Mouse (Mus musculus): Measurements from ENCODE around the gene Gm45021.

The Gm45021 gene

DNA sequence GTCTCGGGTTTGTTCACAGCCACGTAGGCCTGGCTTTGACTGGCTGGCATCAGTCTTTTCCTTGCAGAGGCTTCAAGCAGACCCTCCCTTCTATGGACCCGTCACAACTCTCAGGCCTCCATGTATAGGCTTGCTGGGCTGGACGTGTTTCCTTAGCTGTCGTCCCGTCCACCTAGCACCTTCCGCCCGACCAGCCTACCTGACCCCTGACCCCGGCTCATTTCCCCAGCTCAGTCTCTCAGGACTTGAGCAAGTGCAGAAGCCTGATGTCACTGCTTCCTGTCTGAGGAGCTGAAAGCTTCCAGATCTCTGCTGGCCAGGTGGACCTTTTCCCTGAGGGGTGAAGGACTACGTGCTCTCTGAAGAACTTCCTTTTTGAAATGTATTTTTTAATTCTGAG, 16.1 kb upstream of the Gm45021 start:
- no peak for DNase-seq

DNA sequence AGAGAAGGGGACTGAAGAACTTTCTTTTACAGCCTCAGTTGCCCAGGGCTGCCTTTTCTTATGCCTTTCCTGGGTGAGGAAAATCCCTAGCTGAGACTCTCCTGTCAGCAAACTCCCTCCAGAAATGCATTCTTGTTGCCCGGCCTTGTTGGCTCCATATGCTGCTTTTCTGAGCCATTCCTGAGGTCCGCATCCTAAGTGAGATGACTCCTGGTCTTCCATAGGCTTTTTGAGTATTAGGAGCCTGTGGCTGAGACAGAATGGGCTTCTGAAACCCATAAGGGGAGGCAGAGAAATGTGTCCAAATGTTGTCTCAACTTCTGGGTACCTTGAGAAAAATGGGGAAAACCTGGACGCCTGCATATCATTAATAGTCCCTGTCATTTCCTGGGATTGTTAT, 15.4 kb upstream of the Gm45021 start:
- DNase-seq, result no peak

DNA sequence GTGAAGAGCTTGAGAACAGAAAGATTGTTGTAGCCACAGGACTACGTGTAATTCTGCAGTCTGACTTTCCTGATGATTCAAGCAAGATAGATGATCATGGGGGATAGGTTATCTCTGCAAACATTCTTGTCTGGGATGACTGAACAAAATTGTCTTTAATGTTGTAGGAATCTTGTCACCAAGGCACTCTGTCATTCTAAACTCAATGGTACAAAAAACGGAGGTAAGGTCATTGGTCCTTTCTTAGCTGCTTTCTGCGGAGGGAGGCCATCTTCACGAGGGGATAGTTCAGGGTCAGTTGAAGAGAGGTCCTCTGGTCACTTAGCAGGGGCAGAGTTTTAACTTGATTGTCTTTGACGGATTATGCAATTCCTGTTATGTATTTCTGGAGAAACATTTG, 10.7 kb upstream of the Gm45021 start:
- DNase-seq, result no peak

DNA sequence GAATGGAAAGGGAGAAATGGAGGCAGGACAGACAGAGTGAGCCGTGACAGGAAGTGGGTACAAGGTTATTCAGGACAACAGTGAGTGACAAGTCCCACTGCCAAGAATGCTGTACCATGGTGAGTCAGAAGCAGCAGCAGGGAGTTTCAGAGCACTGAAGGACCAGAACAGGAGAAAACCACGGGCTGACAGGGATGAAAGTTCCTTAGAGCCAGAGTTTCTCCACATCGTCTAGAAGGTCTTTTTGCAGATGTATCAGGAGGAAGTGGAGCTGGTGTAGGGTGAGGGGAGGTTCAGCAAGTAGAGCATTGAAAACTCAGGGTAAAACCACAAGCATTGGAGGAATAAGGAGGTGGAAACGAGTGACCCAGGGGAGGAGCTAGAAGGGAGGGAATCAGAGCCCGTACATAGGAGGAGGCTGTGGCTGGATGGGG, 10.2 kb upstream of the Gm45021 start:
- DNase-seq, result no peak

DNA sequence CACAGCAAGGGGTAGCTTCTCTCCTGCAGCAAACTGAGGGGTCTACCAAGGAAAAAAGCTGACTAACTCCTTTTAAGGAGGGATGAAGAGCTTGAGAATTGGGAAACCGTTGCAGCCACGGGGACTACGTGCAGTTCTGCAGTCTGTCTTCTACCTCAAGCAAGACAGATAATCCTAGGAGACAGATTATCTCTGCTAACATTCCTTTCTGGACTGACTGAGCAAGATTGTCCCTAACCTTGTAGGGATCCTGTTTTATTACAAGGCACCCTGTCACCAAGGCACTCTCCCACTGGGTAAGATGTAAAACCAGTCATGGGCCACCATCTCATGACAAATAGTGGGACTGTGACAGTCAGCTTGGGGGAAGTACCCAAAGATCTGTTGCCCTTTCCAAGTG, 8.2 kb upstream of the Gm45021 start:
- DNase-seq, result no peak

DNA sequence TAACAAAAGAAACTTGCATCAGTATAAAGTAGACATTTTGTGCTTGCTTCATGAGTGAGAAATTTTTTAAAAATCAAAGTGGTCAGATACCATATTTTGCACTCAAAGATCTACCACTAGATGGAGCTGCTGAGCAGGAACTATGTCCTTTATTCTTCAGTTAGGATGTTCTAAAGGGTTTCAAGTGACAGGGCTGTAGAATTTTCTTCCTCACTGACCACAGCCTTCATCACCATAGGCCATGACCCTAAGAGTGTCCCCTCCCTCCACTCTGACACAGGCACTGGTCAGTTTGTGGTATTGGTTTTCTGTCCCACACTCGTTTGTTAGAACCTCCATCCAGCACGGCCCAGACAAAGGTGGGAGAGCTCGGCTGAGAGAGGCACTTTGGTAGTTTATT, 7.4 kb upstream of the Gm45021 start:
- DNase-seq, result peak; percentile 53

DNA sequence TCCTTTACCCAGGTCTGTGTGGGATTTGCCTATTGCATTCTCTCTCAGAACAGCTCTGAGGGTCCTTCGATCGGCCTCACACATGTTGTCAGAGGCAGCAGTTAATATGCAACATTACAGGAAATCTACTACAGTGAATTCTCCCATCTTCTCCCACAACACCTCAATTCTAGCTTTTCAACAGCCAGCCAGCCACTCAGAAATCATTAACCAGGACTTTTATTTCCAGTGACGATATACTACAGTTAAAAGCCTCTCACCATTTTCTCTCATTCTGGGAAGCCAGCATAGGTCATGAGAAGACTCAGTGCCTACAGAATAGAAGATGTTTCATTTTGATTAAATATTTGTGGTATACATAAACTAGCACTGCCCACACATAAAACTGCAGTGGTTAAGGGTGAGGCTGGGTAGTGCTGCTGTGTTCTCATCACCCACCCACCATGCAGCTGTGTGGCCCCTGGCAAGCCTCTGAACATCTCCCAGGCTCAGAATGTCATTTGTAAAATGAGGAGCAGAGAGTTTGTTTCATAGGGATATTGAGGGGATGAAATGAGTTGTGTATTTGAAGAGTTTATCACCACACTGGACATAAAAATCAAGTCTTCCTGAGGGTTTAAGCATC, 1.9 kb downstream of the Gm45021 start:
- no peak for DNase-seq

DNA sequence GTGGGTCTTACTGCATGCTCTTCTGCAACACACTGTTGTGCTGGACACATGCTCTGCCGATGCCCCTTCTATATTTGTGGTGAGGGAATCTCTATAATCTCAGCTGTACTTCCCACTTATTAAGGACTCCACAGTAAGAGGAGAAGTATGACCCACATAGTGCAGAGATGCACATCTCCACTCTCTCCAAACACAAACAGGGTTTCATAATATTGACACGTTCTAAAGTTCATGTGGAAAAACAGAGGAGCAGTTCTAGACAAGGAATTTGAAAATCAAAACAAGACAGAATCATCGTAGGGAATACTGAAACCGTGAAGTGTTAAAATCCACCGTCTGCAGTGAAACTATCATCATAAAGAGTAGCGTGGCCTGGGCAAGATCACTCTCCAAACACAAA, 2.5 kb downstream of the Gm45021 start:
- DNase-seq, result no peak

DNA sequence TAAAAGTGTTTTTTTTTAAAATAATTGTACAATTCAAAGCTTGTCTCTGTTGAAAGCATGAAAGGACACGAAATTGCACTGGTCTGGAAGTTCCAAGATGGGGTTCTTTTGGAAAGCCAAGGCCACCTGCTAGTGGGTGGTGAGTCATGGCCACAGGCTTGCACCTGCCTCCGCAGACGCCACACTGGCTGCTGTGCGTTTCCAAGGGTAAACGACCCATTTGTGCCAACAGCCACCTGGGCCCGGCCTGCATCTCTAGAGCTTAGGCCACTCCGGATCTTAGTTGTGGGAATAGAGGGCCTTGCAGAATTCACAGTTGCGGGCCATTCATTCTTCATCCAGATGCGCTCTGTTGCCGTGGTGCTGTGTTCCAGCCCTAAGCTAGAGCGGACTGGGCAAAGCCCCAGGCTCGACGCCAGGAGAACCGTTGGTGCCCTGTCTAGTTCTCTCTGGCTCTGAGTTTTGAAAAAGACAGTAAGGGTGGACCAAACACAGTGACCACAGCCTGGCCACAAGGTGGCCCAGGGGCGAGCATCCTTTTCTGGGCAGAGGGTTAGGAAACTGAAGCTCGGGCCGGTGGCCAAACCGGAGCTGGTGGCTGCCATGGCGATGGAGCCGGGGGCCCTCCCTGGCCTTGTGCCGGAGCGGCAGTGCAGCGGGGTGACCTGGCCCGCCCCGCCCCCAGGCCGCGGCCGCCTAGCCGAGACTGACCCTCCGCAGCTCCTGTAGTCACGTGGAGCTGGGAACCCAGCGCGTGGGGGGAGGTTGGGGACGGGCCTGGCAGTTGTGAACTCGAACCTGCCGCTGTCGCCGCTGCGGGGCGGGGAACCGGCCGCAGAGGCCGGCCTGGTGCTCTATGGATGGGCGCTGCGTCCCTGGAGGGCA, 4.0 kb downstream of the Gm45021 start, which contains the start of the genes Repin1 and Gm44965:
Gene Repin1, plus strand, starts transcription at position 726 of the 885 bp plus-strand sequence.
Gene Gm44965, plus strand, starts transcription at position 784 of the 885 bp plus-strand sequence.
- peak; percentile 78 for DNase-seq

DNA sequence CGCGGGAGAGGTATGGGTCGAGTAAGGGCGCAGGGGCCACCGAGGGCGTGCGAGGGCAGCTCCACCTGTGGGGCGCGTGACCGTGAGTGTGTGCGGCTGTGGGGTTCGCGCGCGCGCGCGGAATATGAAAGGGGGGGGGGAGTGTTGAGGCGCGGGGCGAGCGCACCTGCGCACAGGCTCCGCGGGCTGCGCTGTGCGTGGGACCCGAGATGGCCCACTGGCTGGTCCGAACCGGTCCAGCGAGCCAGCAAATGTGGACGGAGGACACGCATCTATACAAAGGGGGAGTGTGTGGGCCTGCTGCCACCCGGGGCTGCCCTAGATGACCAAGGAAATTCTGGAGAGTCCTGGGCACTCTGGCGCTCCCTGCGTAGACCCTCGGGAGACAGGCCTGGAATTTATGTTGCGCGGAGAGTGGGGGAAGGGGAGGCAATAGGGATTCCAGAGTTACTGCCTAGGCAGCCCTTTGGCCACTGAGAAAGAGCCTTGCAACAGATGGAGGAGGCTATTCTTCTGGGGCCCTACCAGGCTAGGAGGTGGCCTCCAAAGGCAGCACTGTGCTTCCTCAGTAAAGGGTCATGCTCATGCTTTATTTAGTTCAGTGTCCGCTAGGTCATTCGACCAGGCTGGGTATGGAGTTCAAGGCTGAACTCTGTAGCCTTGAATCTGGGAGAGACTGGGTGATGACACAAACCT, 4.8 kb downstream of the Gm45021 start:
- DNase-seq, result no peak

DNA sequence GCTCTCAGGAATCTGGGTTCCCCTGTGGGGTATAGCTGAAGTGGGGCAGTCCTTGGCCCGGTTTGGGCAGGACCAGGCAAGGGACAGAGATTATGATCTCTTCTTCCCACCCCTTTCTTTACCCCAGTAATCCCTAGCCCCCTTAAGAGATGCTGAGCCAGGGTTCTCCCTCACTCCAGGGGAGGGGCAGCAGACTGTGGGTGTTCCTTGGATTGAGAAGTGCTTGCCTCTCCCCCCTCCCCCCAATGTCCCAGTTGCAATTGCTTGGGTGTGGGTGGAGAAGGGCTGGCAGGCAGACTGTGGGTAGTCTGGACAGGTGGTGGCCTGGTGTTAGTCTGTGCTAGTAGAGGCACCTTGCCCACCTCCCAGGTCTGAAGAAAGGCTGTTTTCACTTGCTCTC, 5.9 kb downstream of the Gm45021 start:
- DNase-seq, result no peak

DNA sequence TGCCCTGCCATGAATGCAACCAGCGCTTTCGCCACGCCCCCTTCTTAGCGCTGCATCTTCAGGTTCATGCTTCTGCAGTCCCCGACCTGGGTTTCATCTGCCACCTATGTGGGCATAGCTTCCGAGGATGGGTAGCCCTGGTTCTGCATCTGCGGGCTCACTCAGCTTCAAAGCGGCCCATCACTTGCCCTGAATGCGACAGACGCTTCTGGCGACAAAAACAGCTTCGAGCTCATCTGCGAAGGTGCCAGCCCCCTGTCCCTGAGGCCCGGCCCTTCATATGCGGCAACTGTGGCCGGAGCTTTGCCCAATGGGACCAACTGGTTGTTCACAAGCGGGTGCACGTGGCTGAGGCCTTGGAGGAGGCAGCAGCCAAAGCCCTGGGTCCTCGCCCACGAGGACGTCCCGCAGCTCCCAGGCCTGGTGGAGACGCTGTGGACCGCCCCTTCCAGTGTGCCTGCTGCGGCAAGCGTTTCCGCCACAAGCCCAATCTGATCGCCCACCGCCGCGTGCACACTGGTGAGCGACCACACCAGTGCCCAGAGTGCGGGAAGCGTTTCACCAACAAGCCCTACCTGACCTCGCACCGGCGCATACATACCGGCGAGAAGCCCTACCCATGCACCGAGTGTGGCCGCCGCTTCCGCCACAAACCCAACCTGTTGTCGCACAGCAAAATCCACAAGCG, 7.3 kb downstream of the Gm45021 start:
- no peak for DNase-seq

DNA sequence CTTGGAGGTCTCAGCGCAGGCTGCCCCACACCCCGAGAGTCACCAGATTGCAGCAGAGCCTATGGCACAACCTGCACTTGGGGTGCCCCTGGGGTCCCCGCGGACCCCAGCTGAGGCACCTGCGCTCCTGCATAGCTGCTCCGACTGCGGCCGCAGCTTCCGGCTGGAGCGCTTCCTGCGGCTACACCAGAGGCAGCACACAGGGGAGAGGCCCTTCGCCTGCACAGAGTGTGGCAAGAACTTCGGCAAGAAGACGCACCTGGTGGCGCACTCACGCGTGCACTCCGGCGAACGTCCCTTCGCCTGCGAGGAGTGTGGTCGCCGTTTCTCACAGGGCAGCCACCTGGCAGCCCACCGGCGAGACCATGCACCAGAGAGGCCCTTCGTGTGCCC, 7.8 kb downstream of the Gm45021 start:
- DNase-seq, result no peak

DNA sequence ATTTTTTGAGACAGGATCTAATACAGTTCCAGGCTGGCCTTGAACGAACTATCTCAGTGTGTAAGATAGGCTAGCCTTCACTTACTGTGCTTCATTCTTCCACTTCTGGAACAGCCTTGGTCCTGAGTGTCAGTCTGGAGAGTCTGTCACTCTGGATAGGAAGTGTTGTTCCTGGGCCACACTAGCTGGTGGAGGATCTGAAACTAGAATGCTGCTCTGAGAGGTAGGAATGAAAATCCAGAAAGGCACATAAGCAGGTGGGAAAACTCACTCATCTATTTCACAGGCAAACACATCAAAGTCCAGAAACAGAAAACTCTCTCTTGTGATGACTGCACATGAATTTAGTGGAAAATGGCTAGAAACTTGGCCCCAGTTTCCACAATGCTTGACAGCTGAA, 11.2 kb downstream of the Gm45021 start:
- no peak for DNase-seq

DNA sequence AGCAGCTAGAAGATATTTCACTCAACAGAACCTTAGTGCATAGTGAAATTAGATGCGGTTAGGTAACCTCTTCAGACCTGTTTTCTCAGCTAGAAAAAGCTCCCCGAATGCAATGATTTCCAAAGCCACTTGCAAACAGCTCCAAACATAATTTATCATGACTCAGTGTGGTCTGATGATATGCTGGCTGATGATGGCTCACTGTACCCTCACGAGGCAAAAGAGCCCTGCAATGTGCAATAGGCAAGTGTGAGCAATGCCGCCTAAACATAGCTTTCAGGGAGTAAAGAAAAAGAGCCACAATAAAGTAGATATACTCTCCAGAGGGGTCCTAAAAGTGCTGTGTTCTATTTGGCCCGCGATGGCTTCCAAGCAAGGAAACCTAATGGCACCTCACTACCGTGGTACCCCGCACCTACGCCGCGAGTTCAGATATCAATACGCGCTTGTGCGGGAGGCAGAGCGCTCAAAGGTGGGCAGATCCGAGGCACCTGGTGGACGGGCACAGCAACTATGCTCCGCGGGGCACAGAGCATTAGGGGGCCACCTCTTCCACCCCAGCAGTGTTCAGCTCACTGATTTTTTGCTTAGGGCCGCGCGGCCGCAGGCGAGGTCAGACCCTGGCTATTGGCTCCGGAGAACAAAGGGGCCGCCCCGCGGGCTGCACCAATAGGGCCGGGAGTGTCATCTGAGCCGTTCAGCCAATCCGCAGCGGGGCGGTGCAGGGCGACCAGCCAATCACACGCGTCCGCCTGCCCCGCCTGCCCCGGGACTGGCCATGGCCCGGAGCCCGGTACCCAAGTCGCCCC, 12.1 kb downstream of the Gm45021 start, which contains the start of gene Zfp775:
Gene Zfp775, plus strand, starts transcription at position 793 of the 809 bp plus-strand sequence.
- DNase-seq, result peak; percentile 94

DNA sequence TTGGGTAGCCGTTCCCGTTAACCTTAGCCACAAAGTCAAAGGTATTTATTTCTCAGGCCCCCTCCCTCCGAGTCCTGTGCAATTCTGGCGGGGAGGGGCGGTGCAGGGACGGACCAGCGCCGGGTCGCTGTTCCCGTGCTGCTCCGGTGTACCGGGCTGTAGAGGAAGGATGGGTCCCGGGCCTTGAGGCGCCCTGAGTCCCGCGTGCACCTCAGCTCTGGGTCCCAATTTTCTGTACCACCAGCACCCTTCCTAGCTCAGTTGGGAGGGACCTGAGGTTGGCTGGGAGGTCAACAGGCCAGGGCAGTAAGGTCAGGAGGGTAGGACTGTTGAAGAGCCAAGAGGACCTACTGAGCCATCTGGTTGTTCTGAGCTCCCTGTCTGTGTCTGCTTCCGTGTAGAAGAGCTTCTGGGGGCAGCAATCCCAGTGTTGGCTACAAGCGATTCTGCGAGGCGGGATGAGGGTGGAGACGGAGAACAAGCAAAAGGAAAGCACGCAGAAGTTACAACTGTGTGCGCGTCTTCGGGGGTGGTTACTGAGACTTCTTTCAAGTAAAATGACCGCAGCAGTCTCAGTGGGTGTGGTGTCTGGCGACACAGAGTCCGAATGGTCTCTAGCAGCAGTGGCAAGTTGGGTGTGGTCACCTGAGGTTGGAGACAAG, 12.8 kb downstream of the Gm45021 start:
- no peak for DNase-seq

DNA sequence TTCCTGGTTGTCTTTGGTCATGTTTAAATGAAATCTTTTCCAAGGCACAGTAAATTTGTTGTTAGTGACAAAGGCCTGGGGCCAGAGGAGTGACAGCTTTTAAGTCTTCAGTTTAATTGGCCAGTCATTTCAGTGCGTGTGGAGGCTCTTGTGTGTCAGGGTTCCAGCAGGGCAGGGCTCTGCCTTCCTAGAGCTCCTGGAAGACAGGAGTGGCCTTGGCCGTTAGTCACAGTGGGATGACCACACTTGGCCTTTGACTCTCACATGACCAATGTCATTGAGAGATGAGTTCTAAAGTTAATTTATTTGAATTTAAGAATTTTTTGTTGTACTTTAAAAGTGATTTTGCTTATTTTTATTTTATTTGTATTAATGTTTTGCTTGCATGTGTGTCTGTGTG, 18.7 kb downstream of the Gm45021 start:
- DNase-seq, result no peak

DNA sequence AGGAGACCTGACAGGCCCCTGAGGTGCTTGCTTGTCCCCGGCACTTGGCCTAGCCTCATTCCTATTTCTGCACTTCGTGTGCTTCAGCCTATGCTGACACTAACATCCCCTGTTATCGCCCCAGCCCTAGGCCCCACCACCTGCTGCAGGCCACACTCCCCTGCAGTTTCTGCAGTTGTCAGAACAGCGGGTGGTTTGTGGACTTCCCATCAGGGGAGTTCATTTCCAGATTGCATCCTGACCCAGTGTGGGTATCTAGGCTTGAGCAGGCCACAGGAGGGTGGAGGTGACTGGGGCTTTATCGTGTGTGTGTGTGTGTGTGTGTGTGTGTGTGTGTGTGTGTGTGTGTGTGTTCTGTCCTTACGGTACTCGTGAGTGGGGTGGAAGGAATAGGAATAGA, 20.1 kb downstream of the Gm45021 start:
- no peak for DNase-seq

DNA sequence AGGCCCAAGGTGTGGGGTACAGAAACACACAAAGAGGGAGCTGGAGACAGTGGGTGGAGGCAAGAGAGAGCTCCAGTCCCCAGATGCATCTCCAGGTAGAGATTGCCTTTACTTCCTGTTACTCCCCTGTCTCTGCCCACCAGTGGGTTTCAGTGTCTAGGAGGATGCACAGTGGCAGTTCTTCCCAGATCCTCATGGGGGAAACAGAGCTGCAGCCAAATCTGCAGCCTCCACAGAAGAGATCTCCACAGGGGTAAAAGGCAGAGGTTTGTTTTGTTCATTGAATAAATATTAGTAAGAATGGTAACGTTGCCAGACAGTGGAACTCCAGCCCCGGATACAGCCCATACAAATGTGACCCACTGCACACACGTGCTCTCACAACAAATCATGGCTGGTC, 21.2 kb downstream of the Gm45021 start:
- no peak for DNase-seq

DNA sequence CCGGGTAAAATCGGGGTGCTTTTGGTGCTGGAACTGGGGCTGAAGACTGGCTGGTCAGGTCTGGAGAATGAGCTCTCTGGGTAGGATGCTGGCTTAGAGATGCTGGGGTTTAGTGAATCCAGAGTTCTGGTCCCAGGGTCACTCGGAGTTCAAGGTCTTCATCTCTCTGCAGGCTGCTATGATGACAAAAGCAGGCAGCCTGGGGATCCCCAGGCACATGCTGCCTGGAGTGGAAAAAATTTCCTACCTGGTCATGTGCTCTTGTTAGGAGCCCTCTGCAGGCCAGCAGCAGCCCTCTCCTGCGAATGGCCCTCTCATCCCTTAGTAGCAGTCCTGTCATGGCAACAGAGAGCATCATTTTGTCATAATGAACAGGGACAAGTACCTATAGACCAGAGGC, 24.1 kb downstream of the Gm45021 start:
- DNase-seq, result no peak

DNA sequence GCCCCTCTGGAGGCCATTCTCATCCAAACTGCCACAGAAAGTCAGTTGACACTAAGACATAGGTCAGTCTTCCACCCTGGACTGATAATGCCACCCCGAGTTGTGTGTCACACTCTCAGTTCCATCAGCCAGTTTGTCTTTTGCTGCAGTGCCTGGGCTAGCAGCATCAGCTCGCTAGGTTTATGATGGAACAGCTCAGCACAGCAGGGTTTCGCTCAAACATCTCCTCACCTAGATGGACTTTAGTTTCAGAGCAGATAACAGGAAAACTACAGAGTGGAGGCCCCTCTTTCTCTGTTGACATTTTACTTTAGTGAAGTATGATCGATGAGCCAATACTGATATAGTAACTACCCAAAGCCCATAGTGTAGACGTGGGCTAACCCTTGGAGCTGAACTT, 25.3 kb downstream of the Gm45021 start:
- no peak for DNase-seq

DNA sequence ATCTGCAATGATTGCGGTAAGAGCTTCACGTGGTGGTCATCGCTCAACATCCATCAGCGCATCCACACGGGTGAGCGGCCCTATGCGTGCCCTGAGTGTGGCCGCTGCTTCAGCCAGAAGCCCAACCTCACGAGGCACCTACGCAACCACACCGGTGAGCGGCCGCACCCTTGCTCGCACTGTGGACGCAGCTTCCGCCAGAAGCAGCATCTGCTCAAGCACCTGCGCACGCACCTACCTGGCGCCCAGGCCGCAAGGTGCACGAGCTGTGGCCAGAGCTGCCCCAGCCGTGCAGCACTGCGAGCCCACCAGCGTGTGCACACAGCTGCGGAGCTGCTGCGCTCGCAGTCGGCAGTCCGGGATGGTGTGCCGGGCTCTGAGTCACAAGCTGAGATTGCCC, 30.6 kb downstream of the Gm45021 start:
- DNase-seq, result no peak
